Mouse (Mus musculus): ENCODE measurements at regions not wholly inside any gene's neighbourhood (a gene's known extent, or its start where the extent isn't known, plus 50 kb on each side); places are given as distances from the start of the nearest gene placed in this dataset.

DNA sequence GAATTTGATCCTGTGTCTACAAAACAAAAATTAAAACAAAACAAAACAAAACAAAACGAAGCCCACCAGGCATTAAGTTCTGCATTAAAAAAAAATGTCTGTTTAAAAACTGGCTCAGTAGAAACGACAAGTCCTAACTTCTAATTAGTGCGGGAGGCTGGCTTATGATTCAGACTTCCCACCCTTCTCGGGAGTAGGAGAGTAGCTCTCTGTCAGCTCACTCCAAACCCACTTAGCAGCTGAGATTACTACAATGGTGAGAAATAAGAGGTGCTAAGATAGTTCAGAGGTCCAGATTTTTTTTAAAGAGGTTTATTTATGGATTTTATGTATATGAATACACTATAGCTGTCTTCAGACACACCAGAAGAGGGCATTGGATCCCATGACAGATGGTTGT lies 153.3 kb upstream of the Zfand5 start:
- no peak for TF ChIP-seq POLR2A (IDR thresholded peaks at IDR 0.05; ENCODE audit: extremely low read depth, insufficient read depth, low read length)
- H3K27ac ChIP-seq (replicated peaks; ENCODE audit: insufficient read depth, low read depth, low read length), result no peak overlapping the region
- no peaks in the 10 kb centered on the region for H3K27me3 ChIP-seq (ENCODE audit: control insufficient read depth, insufficient read depth, low read length)
- no peak overlapping the region for H3K9ac ChIP-seq (ENCODE audit: low read depth, low read length)
- no peak overlapping the region for H3K4me3 ChIP-seq (ENCODE audit: insufficient read depth, low read depth, low read length)
- no peaks in the 10 kb centered on the region for H3K36me3 ChIP-seq (ENCODE audit: control insufficient read depth, insufficient read depth, low read length)
- DNase-seq (ENCODE audit: extremely low read depth, low read depth, low spot score), result no peak
- no peaks in the 10 kb centered on the region for H3K4me1 ChIP-seq (ENCODE audit: control insufficient read depth, insufficient read depth, low read length)
- H3K79me2 ChIP-seq (ENCODE audit: control insufficient read depth, insufficient read depth, low read length), result no peaks in the 10 kb centered on the region
- WGBS, result 90% methylated on average over 4 of the region's 4 CpGs

DNA sequence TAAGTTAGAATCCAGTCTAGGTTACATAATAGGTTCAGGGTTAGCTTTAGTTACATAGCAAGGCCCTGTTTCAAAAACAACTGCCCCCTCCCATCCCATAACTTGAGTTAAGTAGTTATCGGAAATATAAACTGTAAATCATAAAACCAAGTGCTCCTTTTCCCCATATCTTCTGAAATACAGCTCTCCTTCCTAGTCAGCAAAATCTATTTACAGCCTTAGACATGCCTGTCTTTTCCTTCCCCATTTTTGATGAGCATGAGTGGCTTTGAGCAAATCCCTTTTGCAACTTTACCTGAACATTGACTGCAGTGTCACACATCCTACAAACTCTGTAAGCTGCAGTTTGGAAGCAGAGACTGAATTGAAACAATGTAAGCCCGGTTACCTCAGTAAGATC lies 156.4 kb upstream of the Zfand5 start:
- 93% methylated on average over 2 of the region's 2 CpGs for WGBS

DNA sequence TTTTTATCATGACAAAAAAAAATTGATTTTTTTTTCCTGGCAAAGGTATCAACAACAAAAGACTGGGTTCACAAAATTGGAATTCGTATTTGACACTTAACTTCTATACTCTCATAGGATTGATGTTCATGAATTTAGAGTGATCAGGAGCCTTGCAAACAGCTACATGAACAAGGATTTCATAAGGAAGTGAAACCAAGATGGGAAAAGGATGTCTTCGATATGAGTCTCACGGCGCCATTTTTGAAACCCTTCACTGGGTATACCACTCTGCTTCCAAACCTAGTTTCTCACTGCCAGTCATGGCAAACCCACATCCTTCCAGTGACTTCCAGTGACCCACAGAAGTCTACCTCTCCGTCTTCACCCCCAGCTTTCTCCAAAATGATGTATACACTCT lies 157.8 kb upstream of the Tmc1 start:
- H3K79me2 ChIP-seq (ENCODE audit: control insufficient read depth, insufficient read depth, low read length), result no peaks in the 10 kb centered on the region
- H3K36me3 ChIP-seq (ENCODE audit: control insufficient read depth, insufficient read depth, low read length), result no peaks in the 10 kb centered on the region
- no peak for DNase-seq (ENCODE audit: extremely low read depth, low read depth, low spot score)
- H3K4me1 ChIP-seq (ENCODE audit: control insufficient read depth, insufficient read depth, low read length), result peaks cover 6% of the 10 kb centered on the region
- H3K27ac ChIP-seq (replicated peaks; ENCODE audit: insufficient read depth, low read depth, low read length), result no peak overlapping the region
- no peak overlapping the region for H3K4me3 ChIP-seq (ENCODE audit: insufficient read depth, low read depth, low read length)
- H3K27me3 ChIP-seq (ENCODE audit: control insufficient read depth, insufficient read depth, low read length), result no peaks in the 10 kb centered on the region
- TF ChIP-seq CTCF (IDR thresholded peaks at IDR 0.05; ENCODE audit: low read depth, low read length), result no peak
- no peak for TF ChIP-seq POLR2A (IDR thresholded peaks at IDR 0.05; ENCODE audit: extremely low read depth, insufficient read depth, low read length)
- H3K9ac ChIP-seq (ENCODE audit: low read depth, low read length), result no peak overlapping the region
- 81% methylated on average over 5 of the region's 5 CpGs for WGBS

More for the DNA sequence above, 156.4 kb upstream of the Zfand5 start:
- Histone ChIP-seq H3K27me3 (ENCODE audit: control insufficient read depth, insufficient read depth, low read length) (no peaks in the 10 kb centered on the region), H3K9ac (ENCODE audit: low read depth, low read length) (no peak overlapping the region), H3K27ac (replicated peaks; ENCODE audit: insufficient read depth, low read depth, low read length) (no peak overlapping the region), H3K4me3 (ENCODE audit: insufficient read depth, low read depth, low read length) (no peak overlapping the region), H3K36me3 (ENCODE audit: control insufficient read depth, insufficient read depth, low read length) (no peaks in the 10 kb centered on the region), H3K79me2 (ENCODE audit: control insufficient read depth, insufficient read depth, low read length) (no peaks in the 10 kb centered on the region), H3K4me1 (ENCODE audit: control insufficient read depth, insufficient read depth, low read length) (no peaks in the 10 kb centered on the region)
- no peak for DNase-seq (ENCODE audit: extremely low read depth, low read depth, low spot score)
- TF ChIP-seq POLR2A (IDR thresholded peaks at IDR 0.05; ENCODE audit: extremely low read depth, insufficient read depth, low read length) (no peak), CTCF (IDR thresholded peaks at IDR 0.05; ENCODE audit: low read depth, low read length) (no peak)

- H3K36me3 ChIP-seq (ENCODE audit: control insufficient read depth, insufficient read depth, low read length), result no peaks in the 10 kb centered on the region
- H3K27me3 ChIP-seq (ENCODE audit: control insufficient read depth, insufficient read depth, low read length), result no peaks in the 10 kb centered on the region
- H3K4me1 ChIP-seq (ENCODE audit: control insufficient read depth, insufficient read depth, low read length), result peaks cover 13% of the 10 kb centered on the region
- WGBS, result 97% methylated on average over 2 of the region's 2 CpGs
- H3K79me2 ChIP-seq (ENCODE audit: control insufficient read depth, insufficient read depth, low read length), result no peaks in the 10 kb centered on the region
- no peak overlapping the region for H3K9ac ChIP-seq (ENCODE audit: low read depth, low read length)
- H3K4me3 ChIP-seq (ENCODE audit: insufficient read depth, low read depth, low read length), result no peak overlapping the region
- no peak for DNase-seq (ENCODE audit: extremely low read depth, low read depth, low spot score)
- peak overlapping the region; percentile 84; the same call in 1 of the 2 replicates for H3K27ac ChIP-seq (replicated peaks; ENCODE audit: insufficient read depth, low read depth, low read length)
- TF ChIP-seq POLR2A (IDR thresholded peaks at IDR 0.05; ENCODE audit: extremely low read depth, insufficient read depth, low read length) (no peak), CTCF (IDR thresholded peaks at IDR 0.05; ENCODE audit: low read depth, low read length) (no peak)
Observed at GRCm38 (mm10) chr19:21108311-21108710, 154.3 kb upstream of the Tmc1 start.

GRCm38 (mm10) chr19:21107741-21108140 lies 153.7 kb upstream of the Tmc1 start:
- peak; percentile 71 for DNase-seq (ENCODE audit: extremely low read depth, low read depth, low spot score)
- no peaks in the 10 kb centered on the region for H3K79me2 ChIP-seq (ENCODE audit: control insufficient read depth, insufficient read depth, low read length)
- H3K36me3 ChIP-seq (ENCODE audit: control insufficient read depth, insufficient read depth, low read length), result no peaks in the 10 kb centered on the region
- no peak for TF ChIP-seq POLR2A (IDR thresholded peaks at IDR 0.05; ENCODE audit: extremely low read depth, insufficient read depth, low read length)
- no peak for TF ChIP-seq CTCF (IDR thresholded peaks at IDR 0.05; ENCODE audit: low read depth, low read length)
- peaks cover 13% of the 10 kb centered on the region for H3K4me1 ChIP-seq (ENCODE audit: control insufficient read depth, insufficient read depth, low read length)
- WGBS, result 38% methylated on average over 3 of the region's 3 CpGs
- no peaks in the 10 kb centered on the region for H3K27me3 ChIP-seq (ENCODE audit: control insufficient read depth, insufficient read depth, low read length)
- H3K4me3 ChIP-seq (ENCODE audit: insufficient read depth, low read depth, low read length), result no peak overlapping the region
- H3K9ac ChIP-seq (ENCODE audit: low read depth, low read length), result peak overlapping the region; percentile 31; the same call in 1 of the 2 replicates
- H3K27ac ChIP-seq (replicated peaks; ENCODE audit: insufficient read depth, low read depth, low read length), result peak overlapping the region; percentile 84

DNA sequence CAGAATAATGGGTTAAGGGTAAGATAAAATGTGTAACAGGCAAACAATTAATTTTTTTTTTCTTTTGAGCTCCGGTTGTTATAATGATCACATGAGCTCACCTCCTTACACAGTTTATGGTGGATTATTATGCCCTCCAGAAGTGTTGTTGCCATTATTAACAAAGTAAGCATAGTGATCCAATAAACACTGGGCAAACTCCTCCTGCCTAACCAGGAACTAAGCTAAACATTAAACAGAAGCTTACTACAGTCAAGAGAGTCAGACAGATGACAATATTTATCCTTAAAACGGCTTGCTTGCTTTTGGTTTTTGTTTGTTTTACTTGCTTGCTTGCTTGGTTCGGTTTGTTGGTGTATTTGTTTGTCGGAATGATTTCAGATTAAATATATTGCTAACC lies 153.3 kb upstream of the Tmc1 start:
- H3K36me3 ChIP-seq (ENCODE audit: control insufficient read depth, insufficient read depth, low read length), result no peaks in the 10 kb centered on the region
- TF ChIP-seq CTCF (IDR thresholded peaks at IDR 0.05; ENCODE audit: low read depth, low read length) (no peak), POLR2A (IDR thresholded peaks at IDR 0.05; ENCODE audit: extremely low read depth, insufficient read depth, low read length) (no peak)
- no peak overlapping the region for H3K4me3 ChIP-seq (ENCODE audit: insufficient read depth, low read depth, low read length)
- peaks cover 13% of the 10 kb centered on the region for H3K4me1 ChIP-seq (ENCODE audit: control insufficient read depth, insufficient read depth, low read length)
- DNase-seq (ENCODE audit: extremely low read depth, low read depth, low spot score), result peak; percentile 93
- 22% methylated on average over 4 of the region's 4 CpGs for WGBS
- no peaks in the 10 kb centered on the region for H3K79me2 ChIP-seq (ENCODE audit: control insufficient read depth, insufficient read depth, low read length)
- H3K27me3 ChIP-seq (ENCODE audit: control insufficient read depth, insufficient read depth, low read length), result no peaks in the 10 kb centered on the region
- peak overlapping the region; percentile 84 for H3K27ac ChIP-seq (replicated peaks; ENCODE audit: insufficient read depth, low read depth, low read length)
- no peak overlapping the region for H3K9ac ChIP-seq (ENCODE audit: low read depth, low read length)
